Mouse (Mus musculus) thymus, adult 2 months (tissue): ENCODE results near the gene Ube2r2.

ENCODE experiments used
- CTCF ChIP-seq: fragments of 200-500 bp; IDR thresholded peaks from 2 replicates; pipeline ENCODE4 v1.5.1; 2012; ENCODE audit warnings: mild to moderate bottlenecking, control low read depth, low read length, moderate library complexity, borderline replicate concordance; ENCODE audit not compliant: control insufficient read depth, poor library complexity, insufficient read depth; ENCODE audit errors: extremely low read depth
- POLR2A ChIP-seq: fragments of 200-500 bp; IDR thresholded peaks from 2 replicates; pipeline ENCODE4 v1.6.1; 2012; ENCODE audit warnings: mild to moderate bottlenecking, low read length, control low read depth, moderate library complexity; ENCODE audit not compliant: control insufficient read depth, poor library complexity, insufficient read depth; ENCODE audit errors: extremely low read depth

- TF ChIP-seq POLR2A = no peak
- TF ChIP-seq CTCF = no peak
Measured at GRCm38 (mm10) chr4:41091391-41091790, 44.2 kb upstream of the Ube2r2 start.
